Mouse (Mus musculus): ENCODE results near the gene Ipo9.

- TF ChIP-seq CTCF (conservative IDR thresholded peaks at IDR 0.05; ENCODE audit: insufficient read depth, insufficient read length, low read depth, low read length) (no peak), POLR2A (IDR thresholded peaks at IDR 0.05; ENCODE audit: low read depth, low read length) (no peak)
Observed at GRCm38 (mm10) chr1:135449876-135450275, 19.6 kb upstream of the Ipo9 start.
